Mouse (Mus musculus) liver, postnatal 0 days (tissue): ENCODE measurements around the gene Akr7a5. TPM values are rescaled to one million over a fixed set of nuclear protein-coding genes. Genes with fewer than 3 reads are reported as not detected.

Experiments used
- ATAC-seq: fragments of 200-750 bp; cut with Nextera tagmentation; 2 replicates; pipeline ENCODE4 v1.8.0; 2017; ENCODE audit warnings: mild to moderate bottlenecking, moderate library complexity
- DNase-seq: peaks from one replicate; pipeline ENCODE4 v3.0.0-alpha.2; 2016
- H3K27ac ChIP-seq: fragments of 300-500 bp; sonication (generic); 2 replicates; pipeline ENCODE4 v1.5.1; 2014; ENCODE audit warnings: antibody characterized with exemption, moderate library complexity, mild to moderate bottlenecking, low read depth
- H3K27me3 ChIP-seq: fragments of 300-500 bp; sonication (generic); 2 replicates; pipeline ENCODE4 v1.6.1; 2014; ENCODE audit warnings: low read length, control low read depth, mixed read lengths; ENCODE audit not compliant: insufficient read depth
- H3K36me3 ChIP-seq: fragments of 300-500 bp; sonication (generic); replicated peaks from 2 replicates; pipeline ENCODE4 v1.6.1; 2014; ENCODE audit warnings: mild to moderate bottlenecking, control low read depth, low read length, moderate library complexity, mixed read lengths; ENCODE audit not compliant: insufficient read depth
- H3K4me1 ChIP-seq: fragments of 300-500 bp; sonication (generic); 2 replicates; pipeline ENCODE4 v1.6.1; 2014; ENCODE audit warnings: antibody characterized with exemption, mild to moderate bottlenecking, control low read depth; ENCODE audit not compliant: insufficient read depth
- H3K4me2 ChIP-seq: fragments of 300-500 bp; sonication (generic); 2 replicates; pipeline ENCODE4 v1.6.1; 2014; ENCODE audit warnings: low read depth, mild to moderate bottlenecking, low read length, moderate library complexity, mixed read lengths
- H3K4me3 ChIP-seq: fragments of 300-500 bp; sonication (generic); 2 replicates; pipeline ENCODE4 v1.5.1; 2014; ENCODE audit warnings: low read depth, low read length
- H3K9ac ChIP-seq: fragments of 300-500 bp; sonication (generic); replicated peaks from 2 replicates; pipeline ENCODE4 v1.6.1; 2014; ENCODE audit warnings: mild to moderate bottlenecking, moderate library complexity
- H3K9me3 ChIP-seq: fragments of 300-500 bp; sonication (generic); 2 replicates; pipeline ENCODE4 v1.6.1; 2016; ENCODE audit warnings: mild to moderate bottlenecking, control low read depth, low read length, mixed read lengths
- CTCF ChIP-seq: sonication (generic); IDR thresholded peaks from 2 replicates; pipeline ENCODE4 v1.5.1; 2016; ENCODE audit warnings: antibody characterized with exemption, low read depth
- EP300 ChIP-seq: IDR thresholded peaks from 2 replicates; pipeline ENCODE4 v1.6.1; 2016; ENCODE audit warnings: antibody characterized with exemption, low read depth, mild to moderate bottlenecking
- WGBS: fragments of 180-500 bp; shearing (Covaris S2); extraction: QIAGEN DNeasy Blood & Tissue Kit; methylation state at CpG from one replicate; pipeline ENCODE4 v1.1.7; 2014; ENCODE audit not compliant: insufficient replicate concordance; 5-methylcytosine and 5-hydroxymethylcytosine counted together
- polyA plus RNA-seq: library from polyadenylated mRNA; unstranded; fragments of >200 nt; fragmentation: Nextera tagmentation; extraction: Ambion mirVana; gene quantifications from 2 replicates; pipeline ENCODE4 v1.2.1, GENCODE M21; 2015

The Akr7a5 gene
- polyA plus RNA-seq, 1 experiment from 2014 or later: 117 TPM

DNA sequence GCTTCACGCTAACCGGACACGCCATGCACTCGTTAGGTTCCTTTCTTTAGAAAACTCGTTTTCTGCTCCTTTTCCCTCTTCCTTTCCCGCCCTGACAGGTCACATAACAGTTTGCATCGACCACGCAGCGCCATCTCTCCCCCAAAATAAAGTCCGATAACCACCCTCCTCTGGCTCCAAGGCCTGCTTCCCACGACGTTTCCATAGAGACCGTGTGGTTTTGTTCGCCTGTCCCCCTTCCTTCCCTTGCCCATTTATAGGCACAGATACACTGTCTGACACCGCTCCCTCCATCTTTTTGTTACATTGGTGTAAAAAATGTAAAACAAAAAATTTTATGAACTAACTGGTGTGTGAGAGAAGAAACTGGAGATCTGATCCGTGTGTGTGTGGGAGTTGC, 19.4 kb upstream of the Akr7a5 start:
- no peak overlapping the region for H3K9ac ChIP-seq
- no peak for ATAC-seq
- H3K36me3 ChIP-seq: peaks cover 48% of the 10 kb centered on the region
- no peaks in the 10 kb centered on the region; the same call in 1 of the 2 replicates for H3K4me1 ChIP-seq
- H3K4me2 ChIP-seq: no peak overlapping the region
- H3K27me3 ChIP-seq: no peaks in the 10 kb centered on the region
- 85% methylated on average over 16 of the region's 16 CpGs for WGBS
- no peak for DNase-seq
- no peak overlapping the region for H3K27ac ChIP-seq
- TF ChIP-seq CTCF: no peak
- no peak overlapping the region for H3K4me3 ChIP-seq
- no peaks in the 10 kb centered on the region for H3K9me3 ChIP-seq

- H3K36me3 ChIP-seq: peaks cover 41% of the 10 kb centered on the region
- no peak for TF ChIP-seq EP300
- no peak for TF ChIP-seq CTCF
- no peak for ATAC-seq
- no peak for DNase-seq
- H3K9ac ChIP-seq: no peak overlapping the region
- no peak overlapping the region for H3K27ac ChIP-seq
- WGBS: 90% methylated on average over 5 of the region's 5 CpGs
- no peaks in the 10 kb centered on the region for H3K9me3 ChIP-seq
- no peaks in the 10 kb centered on the region for H3K27me3 ChIP-seq
- H3K4me1 ChIP-seq: no peaks in the 10 kb centered on the region; the same call in none of the 2 replicates
- no peak overlapping the region for H3K4me3 ChIP-seq
- no peak overlapping the region for H3K4me2 ChIP-seq
Measured at GRCm38 (mm10) chr4:139292038-139292437, 18.5 kb upstream of the Akr7a5 start.

GRCm38 (mm10) chr4:139297566-139297965, 13.0 kb upstream of the Akr7a5 start:
- 0 out of 2 replicates have a peak overlapping the region, but pooled peaks have one; percentile 85 for H3K27ac ChIP-seq
- TF ChIP-seq CTCF (no peak), EP300 (no peak)
- H3K4me2 ChIP-seq: no peak overlapping the region
- no peaks in the 10 kb centered on the region for H3K27me3 ChIP-seq
- DNase-seq: no peak
- ATAC-seq: no peak
- no peak overlapping the region for H3K9ac ChIP-seq
- no peaks in the 10 kb centered on the region for H3K9me3 ChIP-seq
- H3K36me3 ChIP-seq: peaks cover 5% of the 10 kb centered on the region; the same call in 1 of the 2 replicates
- H3K4me3 ChIP-seq: no peak overlapping the region
- peaks cover 4% of the 10 kb centered on the region for H3K4me1 ChIP-seq
- WGBS: 71% methylated on average over 4 of the region's 4 CpGs

DNA sequence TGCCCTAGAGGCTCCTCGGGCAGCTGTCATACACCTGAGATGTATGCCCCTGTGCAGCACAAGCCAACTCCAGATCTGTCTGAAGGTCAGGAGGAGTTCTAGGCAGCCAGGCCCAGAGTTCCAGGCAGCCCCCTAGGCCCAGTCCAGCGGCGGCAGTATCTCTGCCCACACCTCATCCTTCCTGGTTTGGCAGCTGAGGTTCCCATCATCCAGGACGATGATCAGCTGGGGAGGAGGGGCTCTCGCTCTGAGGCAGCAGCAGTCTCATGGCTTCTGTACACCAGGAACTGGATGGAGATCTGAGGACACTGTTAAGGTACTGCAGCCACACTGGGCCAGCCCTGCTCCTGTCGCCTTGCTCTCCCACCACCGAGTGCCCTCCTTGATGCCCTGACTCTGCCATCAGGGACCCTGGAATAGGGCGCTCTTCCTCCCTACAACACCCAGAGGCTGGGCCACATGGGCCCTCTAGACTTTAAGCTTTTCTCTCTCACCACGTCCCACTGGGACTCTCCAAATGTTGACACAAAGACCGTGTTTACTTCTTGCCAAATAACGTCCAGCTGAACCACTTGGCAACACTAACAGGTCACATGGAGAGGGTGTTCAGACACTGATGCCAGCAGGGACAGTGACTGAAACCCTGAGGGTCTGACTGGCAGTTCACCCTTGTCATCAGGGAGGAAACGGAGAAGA, 11.7 kb upstream of the Akr7a5 start:
- H3K4me2 ChIP-seq: 0 out of 2 replicates have a peak overlapping the region, but pooled peaks have one; percentile 6
- DNase-seq (peak; percentile 57), ATAC-seq (peak; percentile 79)
- H3K27ac ChIP-seq: peak overlapping the region; percentile 85
- peaks cover 4% of the 10 kb centered on the region for H3K4me1 ChIP-seq
- H3K9ac ChIP-seq: 0 out of 2 replicates have a peak overlapping the region, but pooled peaks have one; percentile 26
- TF ChIP-seq EP300: peak; percentile 42
- no peak for TF ChIP-seq CTCF
- no peaks in the 10 kb centered on the region for H3K9me3 ChIP-seq
- H3K27me3 ChIP-seq: no peaks in the 10 kb centered on the region
- 63% methylated on average over 12 of the region's 12 CpGs for WGBS
- peaks cover 5% of the 10 kb centered on the region; the same call in 1 of the 2 replicates for H3K36me3 ChIP-seq
- no peak overlapping the region for H3K4me3 ChIP-seq

GRCm38 (mm10) chr4:139301780-139302179, 8.8 kb upstream of the Akr7a5 start:
- DNase-seq (peak; percentile 61), ATAC-seq (peak; percentile 88)
- TF ChIP-seq CTCF (peak; percentile 23; the same call in 1 of the 2 replicates), EP300 (no peak)
- Histone ChIP-seq H3K9ac (no peak overlapping the region), H3K27ac (peak overlapping the region; percentile 82), H3K4me3 (no peak overlapping the region), H3K4me2 (peak overlapping the region; percentile 44; the same call in 1 of the 2 replicates), H3K9me3 (no peaks in the 10 kb centered on the region), H3K27me3 (no peaks in the 10 kb centered on the region), H3K36me3 (peaks cover 15% of the 10 kb centered on the region), H3K4me1 (peaks cover 4% of the 10 kb centered on the region)
- 71% methylated on average over 8 of the region's 8 CpGs for WGBS

DNA sequence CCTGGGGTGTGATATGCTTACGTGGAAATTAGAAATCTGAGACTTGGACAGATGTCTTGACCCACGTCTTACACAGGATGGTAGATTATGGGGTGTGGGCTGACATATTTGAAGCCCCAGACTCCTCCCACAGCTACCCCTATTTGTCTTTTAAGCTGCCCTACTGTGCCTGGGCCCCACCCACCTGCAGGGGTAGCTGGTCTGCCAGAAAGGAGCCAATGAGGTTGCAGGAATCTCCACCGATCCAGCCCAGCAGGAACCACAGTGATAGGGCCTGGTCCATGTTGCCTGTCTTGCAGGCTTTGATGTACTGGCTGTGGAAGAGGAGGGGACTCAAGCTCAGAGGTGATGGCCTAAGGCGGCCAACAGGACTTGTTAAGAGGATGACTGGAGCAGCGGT, 8.3 kb upstream of the Akr7a5 start:
- 75% methylated on average over 5 of the region's 5 CpGs for whole genome bisulfite sequencing
- no peak for DNase-seq

More for the DNA sequence above, 8.3 kb upstream of the Akr7a5 start:
- Histone ChIP-seq H3K4me3 (no peak overlapping the region), H3K36me3 (peaks cover 15% of the 10 kb centered on the region), H3K4me2 (no peak overlapping the region), H3K9me3 (no peaks in the 10 kb centered on the region), H3K4me1 (peaks cover 4% of the 10 kb centered on the region), H3K27ac (peak overlapping the region; percentile 82), H3K27me3 (no peaks in the 10 kb centered on the region), H3K9ac (no peak overlapping the region)
- no peak for TF ChIP-seq EP300
- peak; percentile 13 for ATAC-seq
